Mouse (Mus musculus) liver, embryonic 16.5 days (tissue): ENCODE results near the gene Fbxl17. TPM values are rescaled to one million over a fixed set of nuclear protein-coding genes. Genes with fewer than 3 reads are reported as not detected.

Source experiments
- ATAC-seq: fragments of 200-750 bp; cut with Nextera tagmentation; 2 replicates; pipeline ENCODE4 v1.8.0; 2017; ENCODE audit warnings: low read depth, mild to moderate bottlenecking, moderate number of reproducible peaks, moderate library complexity
- H3K27ac ChIP-seq: fragments of 300-500 bp; sonication (generic); 2 replicates; pipeline ENCODE4 v1.5.1; 2014; ENCODE audit warnings: mild to moderate bottlenecking, low read length
- H3K27me3 ChIP-seq: fragments of 300-500 bp; sonication (generic); 2 replicates; pipeline ENCODE4 v1.6.1; 2014; ENCODE audit warnings: low read depth, low read length, mixed read lengths; ENCODE audit not compliant: control insufficient read depth, insufficient read depth
- H3K36me3 ChIP-seq: fragments of 300-500 bp; sonication (generic); 2 replicates; pipeline ENCODE4 v1.6.1; 2014; ENCODE audit warnings: mild to moderate bottlenecking; ENCODE audit not compliant: control insufficient read depth, insufficient read depth
- H3K4me1 ChIP-seq: fragments of 300-500 bp; sonication (generic); 2 replicates; pipeline ENCODE4 v1.6.1; 2014; ENCODE audit warnings: low read depth, low read length, mixed read lengths; ENCODE audit not compliant: control insufficient read depth
- H3K4me2 ChIP-seq: fragments of 300-500 bp; sonication (generic); 2 replicates; pipeline ENCODE4 v1.6.1; 2014; ENCODE audit warnings: low read depth, low read length, mixed read lengths
- H3K4me3 ChIP-seq: fragments of 300-500 bp; sonication (generic); 2 replicates; pipeline ENCODE4 v1.5.1; 2014; ENCODE audit warnings: low read depth, mild to moderate bottlenecking, low read length
- H3K9ac ChIP-seq: fragments of 300-500 bp; sonication (generic); 2 replicates; pipeline ENCODE4 v1.6.1; 2014; ENCODE audit warnings: low read depth, low read length
- H3K9me3 ChIP-seq: fragments of 300-500 bp; sonication (generic); replicated peaks from 2 replicates; pipeline ENCODE4 v1.6.1; 2016; ENCODE audit warnings: low read length; ENCODE audit not compliant: control insufficient read depth
- WGBS: fragments of 180-500 bp; shearing (Covaris S2); extraction: QIAGEN DNeasy Blood & Tissue Kit; methylation state at CpG from one replicate; pipeline ENCODE4 v1.1.7; 2014; ENCODE audit not compliant: insufficient replicate concordance; 5-methylcytosine and 5-hydroxymethylcytosine counted together
- polyA plus RNA-seq: library from polyadenylated mRNA; unstranded; fragments of >200 nt; fragmentation: Nextera tagmentation; extraction: Ambion mirVana; gene quantifications from 2 replicates; pipeline ENCODE4 v1.2.1, GENCODE M21; 2015

Fbxl17 gene
- polyA plus RNA-seq, 1 experiment from 2014 or later: 1.3 TPM

- Histone ChIP-seq H3K27ac (no peak overlapping the region), H3K36me3 (no peaks in the 10 kb centered on the region), H3K27me3 (no peaks in the 10 kb centered on the region), H3K4me2 (no peak overlapping the region), H3K4me1 (no peaks in the 10 kb centered on the region), H3K9ac (no peak overlapping the region), H3K9me3 (no peaks in the 10 kb centered on the region), H3K4me3 (no peak overlapping the region)
- no peak for ATAC-seq
- 79% methylated on average over 12 of the region's 12 CpGs for WGBS
Measured at GRCm38 (mm10) chr17:63301822-63302393, 197.9 kb downstream of the Fbxl17 start.

DNA sequence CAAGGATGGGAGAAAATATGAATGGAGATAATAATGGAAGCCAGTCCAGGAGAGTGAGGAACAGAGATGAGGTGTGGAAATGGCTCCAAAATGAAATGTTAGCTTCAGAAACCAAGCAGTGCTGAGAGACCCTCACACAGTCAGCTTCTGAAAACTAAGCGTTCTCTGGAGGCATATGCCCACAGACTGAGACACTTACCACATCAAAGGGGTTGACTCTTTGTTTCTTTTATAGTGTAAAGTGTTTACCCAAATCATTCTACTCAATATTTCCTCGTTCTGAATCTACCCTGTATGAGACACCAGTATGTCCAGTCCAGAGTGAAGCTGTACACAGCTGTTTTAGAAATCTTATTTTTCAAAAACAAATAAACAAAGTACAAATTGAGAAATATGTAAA lies 204.3 kb downstream of the Fbxl17 start:
- Histone ChIP-seq H3K9me3 (no peaks in the 10 kb centered on the region), H3K4me3 (no peak overlapping the region), H3K36me3 (no peaks in the 10 kb centered on the region), H3K4me1 (no peaks in the 10 kb centered on the region), H3K4me2 (no peak overlapping the region), H3K27ac (peak overlapping the region; percentile 4; the same call in 1 of the 2 replicates), H3K27me3 (no peaks in the 10 kb centered on the region), H3K9ac (no peak overlapping the region)
- WGBS: 58% methylated on average over 2 of the region's 2 CpGs
- ATAC-seq: no peak

- H3K27ac ChIP-seq: peak overlapping the region; percentile 4; the same call in 1 of the 2 replicates
- H3K4me3 ChIP-seq: no peak overlapping the region
- 73% methylated on average over 3 of the region's 3 CpGs for WGBS
- H3K27me3 ChIP-seq: no peaks in the 10 kb centered on the region
- no peak overlapping the region for H3K9ac ChIP-seq
- ATAC-seq: peak; percentile 64
- no peaks in the 10 kb centered on the region for H3K4me1 ChIP-seq
- no peaks in the 10 kb centered on the region for H3K9me3 ChIP-seq
- no peak overlapping the region for H3K4me2 ChIP-seq
- H3K36me3 ChIP-seq: no peaks in the 10 kb centered on the region
Measured at GRCm38 (mm10) chr17:63294961-63295360, 204.9 kb downstream of the Fbxl17 start.

- Histone ChIP-seq H3K4me2 (no peak overlapping the region), H3K27ac (no peak overlapping the region), H3K9me3 (no peaks in the 10 kb centered on the region), H3K4me3 (no peak overlapping the region), H3K36me3 (no peaks in the 10 kb centered on the region), H3K9ac (no peak overlapping the region), H3K4me1 (no peaks in the 10 kb centered on the region; the same call in 1 of the 2 replicates), H3K27me3 (no peaks in the 10 kb centered on the region)
- 82% methylated on average over 3 of the region's 3 CpGs for WGBS
- ATAC-seq: no peak
Measured at GRCm38 (mm10) chr17:63293979-63294378, 205.8 kb downstream of the Fbxl17 start.

- H3K4me1 ChIP-seq: peaks cover 3% of the 10 kb centered on the region
- ATAC-seq: no peak
- no peaks in the 10 kb centered on the region for H3K36me3 ChIP-seq
- no peak overlapping the region for H3K4me2 ChIP-seq
- 82% methylated on average over 1 of the region's 1 CpGs for WGBS
- H3K9me3 ChIP-seq: no peaks in the 10 kb centered on the region
- H3K9ac ChIP-seq: no peak overlapping the region
- H3K27ac ChIP-seq: no peak overlapping the region
- no peaks in the 10 kb centered on the region for H3K27me3 ChIP-seq
- H3K4me3 ChIP-seq: no peak overlapping the region
Measured at GRCm38 (mm10) chr17:63289317-63289913, 210.4 kb downstream of the Fbxl17 start.

GRCm38 (mm10) chr17:63288850-63289249 lies 211.0 kb downstream of the Fbxl17 start:
- no peak overlapping the region for H3K4me3 ChIP-seq
- no peaks in the 10 kb centered on the region for H3K9me3 ChIP-seq
- ATAC-seq: no peak
- no peaks in the 10 kb centered on the region for H3K27me3 ChIP-seq
- no peak overlapping the region for H3K9ac ChIP-seq
- WGBS: 93% methylated on average over 4 of the region's 4 CpGs
- no peak overlapping the region for H3K27ac ChIP-seq
- no peaks in the 10 kb centered on the region for H3K36me3 ChIP-seq
- H3K4me2 ChIP-seq: no peak overlapping the region
- peaks cover 3% of the 10 kb centered on the region for H3K4me1 ChIP-seq

DNA sequence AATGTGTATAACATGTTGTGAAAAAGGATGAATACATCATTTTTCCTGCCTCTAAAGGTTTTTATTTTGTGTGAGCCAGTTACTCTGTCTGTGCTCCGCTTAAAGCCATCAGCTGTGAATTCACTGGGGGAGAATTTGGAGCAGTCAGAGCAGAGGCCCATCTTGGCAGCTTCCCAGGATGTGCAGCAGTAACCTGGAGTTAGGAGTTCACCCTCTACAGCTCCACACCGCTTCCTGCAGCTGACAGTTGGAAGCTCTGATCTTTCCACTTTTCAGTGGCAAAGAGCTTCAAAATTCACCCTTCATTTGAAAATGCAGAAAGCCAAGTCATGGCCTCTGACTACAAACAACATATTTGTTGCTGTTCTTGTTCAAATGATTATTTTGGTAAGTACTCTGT lies 212.4 kb downstream of the Fbxl17 start:
- Histone ChIP-seq H3K4me2 (no peak overlapping the region), H3K4me3 (no peak overlapping the region), H3K27ac (no peak overlapping the region), H3K27me3 (no peaks in the 10 kb centered on the region), H3K4me1 (peaks cover 3% of the 10 kb centered on the region), H3K9ac (no peak overlapping the region), H3K9me3 (no peaks in the 10 kb centered on the region), H3K36me3 (no peaks in the 10 kb centered on the region)
- no peak for ATAC-seq
- WGBS: 65% methylated on average over 2 of the region's 2 CpGs

DNA sequence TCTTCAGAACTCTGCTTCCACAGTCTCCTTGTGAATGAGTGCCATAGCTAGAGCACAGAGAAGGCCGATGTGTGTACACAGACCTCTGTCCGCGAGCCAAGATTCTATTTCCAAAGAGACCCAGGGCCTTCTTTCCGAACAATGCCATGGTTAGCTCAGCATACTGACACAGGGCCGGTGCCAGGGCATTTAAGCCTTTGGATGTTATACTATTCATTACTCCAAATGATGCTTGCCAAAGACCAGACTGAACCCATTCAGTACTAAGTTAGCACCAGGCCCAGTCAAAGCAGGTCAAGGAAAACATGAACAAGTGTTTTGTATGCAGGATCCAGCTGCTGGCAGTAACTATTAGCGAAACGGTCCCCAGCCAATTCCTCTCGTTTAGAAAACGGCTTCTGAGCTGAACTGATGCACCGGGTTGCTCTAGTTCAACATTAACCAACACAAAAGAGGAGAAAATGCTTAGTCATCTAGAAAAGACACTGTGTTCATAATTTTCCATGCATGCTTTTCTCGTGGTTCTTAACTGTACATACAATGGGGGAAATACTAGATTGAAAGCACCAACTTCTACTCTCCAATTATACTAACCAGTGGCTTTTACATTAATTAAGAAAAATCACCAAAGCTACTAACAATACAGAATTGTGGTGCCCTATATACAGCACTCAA lies 214.4 kb downstream of the Fbxl17 start:
- Histone ChIP-seq H3K36me3 (no peaks in the 10 kb centered on the region), H3K4me3 (no peak overlapping the region), H3K9me3 (no peaks in the 10 kb centered on the region), H3K4me1 (peaks cover 3% of the 10 kb centered on the region), H3K27me3 (no peaks in the 10 kb centered on the region), H3K4me2 (no peak overlapping the region), H3K9ac (no peak overlapping the region), H3K27ac (no peak overlapping the region)
- ATAC-seq: 0 out of 2 replicates have a peak, but pooled peaks have one; percentile 27
- WGBS: 76% methylated on average over 11 of the region's 11 CpGs

DNA sequence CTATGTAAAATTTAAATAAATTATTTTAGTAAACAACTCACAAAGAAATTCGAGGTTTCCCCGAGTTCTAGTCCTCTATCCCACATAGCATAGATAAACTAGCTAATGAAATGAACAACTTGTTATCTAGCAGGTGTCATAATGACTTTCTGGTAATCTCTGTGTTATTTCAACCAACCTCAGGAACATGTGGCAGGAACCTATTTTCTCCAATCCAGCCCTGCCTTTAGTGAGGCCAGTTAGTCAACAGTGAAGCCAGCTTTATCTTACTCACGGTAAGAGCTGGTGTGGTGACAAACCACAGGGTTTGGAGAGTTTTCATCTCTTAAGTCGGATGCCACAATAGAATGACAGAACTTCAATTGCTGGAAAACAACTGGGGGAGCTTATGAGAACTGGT lies 215.7 kb downstream of the Fbxl17 start:
- no peak overlapping the region for H3K27ac ChIP-seq
- H3K36me3 ChIP-seq: no peaks in the 10 kb centered on the region
- 0 out of 2 replicates have a peak, but pooled peaks have one; percentile 21 for ATAC-seq
- peaks cover 3% of the 10 kb centered on the region for H3K4me1 ChIP-seq
- no peak overlapping the region for H3K4me2 ChIP-seq
- no peaks in the 10 kb centered on the region for H3K27me3 ChIP-seq
- H3K9me3 ChIP-seq: no peaks in the 10 kb centered on the region
- H3K4me3 ChIP-seq: no peak overlapping the region
- H3K9ac ChIP-seq: no peak overlapping the region
- 21% methylated on average over 4 of the region's 4 CpGs for WGBS
